Mouse (Mus musculus): ENCODE data around the gene Cnp. TPM values are rescaled to one million over a fixed set of nuclear protein-coding genes. Genes with fewer than 3 reads are reported as not detected.
A peak's percentile ranks its signal among the peaks of the same experiment; 100 is the strongest.

Gene Cnp
- polyA plus RNA-seq, 1 experiment from 2014 or later = 25.1 TPM

DNA sequence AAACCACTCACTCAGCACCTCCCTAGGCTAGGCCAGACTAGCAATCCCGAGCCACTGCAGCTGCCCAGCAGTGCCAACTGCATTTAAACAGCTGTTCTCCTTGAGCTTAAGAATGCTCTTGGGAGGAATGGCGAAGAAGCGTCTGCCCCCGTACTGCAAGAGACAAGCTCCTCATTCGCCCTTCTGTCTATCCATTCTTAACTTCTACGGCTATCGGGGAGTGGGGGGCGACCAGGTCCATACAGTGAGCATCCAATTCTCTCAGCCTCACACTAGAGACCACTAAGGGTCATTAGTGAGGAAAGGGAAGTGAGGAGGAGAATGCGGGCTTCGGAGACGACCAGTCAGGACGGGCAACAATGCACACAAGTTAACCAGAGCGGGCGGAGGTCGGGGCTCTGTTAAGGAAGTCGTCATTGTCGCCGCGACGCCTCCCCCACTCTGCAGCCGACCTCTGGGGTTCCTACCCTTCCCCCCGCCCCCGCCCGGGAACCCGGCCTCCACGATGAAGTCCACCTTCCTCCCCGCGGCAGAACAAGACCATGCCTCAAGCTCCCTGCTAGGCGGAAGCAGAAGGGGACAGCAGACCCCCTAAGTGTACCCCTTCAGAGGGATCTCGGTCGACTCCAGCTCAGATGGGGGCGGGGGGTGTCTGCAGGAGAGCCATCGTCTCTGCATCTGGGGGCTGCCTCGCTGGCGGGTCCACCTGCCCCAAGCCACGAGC is 44.2 kb downstream of the Cnp start, which contains the start of gene Nkiras2:
Nkiras2 (plus strand) TSS at position 484 of the 724 bp plus-strand sequence.
- WGBS = under 1% methylated on average over 36 of the region's 36 CpGs

GRCm38 (mm10) chr11:100619485-100619975 is 44.8 kb downstream of the Cnp start:
- WGBS = under 1% methylated on average over 40 of the region's 40 CpGs
- H3K36me3 ChIP-seq (replicated peaks) = peaks cover 18% of the 10 kb centered on the region

More for the DNA sequence above, 44.2 kb downstream of the Cnp start, which contains the start of gene Nkiras2:
- Histone ChIP-seq H3K9me3 (no peaks in the 10 kb centered on the region), H3K4me3 (peak within 1 kb of the TSS; percentile 96), H3K36me3 (replicated peaks) (peaks cover 12% of the 10 kb centered on the region), H3K27me3 (replicated peaks; ENCODE audit: low read depth, poor library complexity, severe bottlenecking) (no peaks in the 10 kb centered on the region), H3K4me1 (peaks cover 33% of the 10 kb centered on the region), H3K27ac (replicated peaks) (peak within 1 kb of the TSS; percentile 98)
- peak; percentile 85 for DNase-seq (ENCODE audit: low spot score)

DNA sequence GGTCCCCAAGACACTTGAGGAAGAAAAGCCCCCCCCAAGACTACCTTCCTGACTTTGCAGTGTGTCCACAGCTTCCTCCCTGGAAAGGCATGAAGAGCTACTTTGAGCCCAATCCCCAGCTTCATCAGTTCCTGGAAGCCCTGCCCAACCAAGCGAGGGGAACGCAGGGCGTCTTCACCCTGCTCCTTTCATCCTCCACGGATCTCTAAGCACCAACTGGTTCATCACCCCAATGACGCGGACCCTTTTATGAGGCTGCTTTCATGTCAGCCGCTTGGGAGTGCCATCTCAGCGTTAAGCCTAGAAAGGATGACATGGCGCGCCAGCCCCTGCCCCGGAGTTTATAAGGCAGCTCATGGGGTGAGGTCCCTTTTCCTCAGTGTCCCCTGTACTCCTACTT is 45.3 kb downstream of the Cnp start, which contains the start of gene Dnajc7:
Dnajc7 (minus strand) TSS at position 187 of the 400 bp plus-strand sequence.
- peak within 1 kb of the TSS; percentile 96 for H3K4me3 ChIP-seq
- WGBS = 5% methylated on average over 11 of the region's 11 CpGs
- H3K9me3 ChIP-seq = no peaks in the 10 kb centered on the region
- peaks cover 23% of the 10 kb centered on the region for H3K36me3 ChIP-seq (replicated peaks)
- H3K4me1 ChIP-seq = peaks cover 37% of the 10 kb centered on the region
- no peak for DNase-seq (ENCODE audit: low spot score)
- H3K27ac ChIP-seq (replicated peaks) = peak within 1 kb of the TSS; percentile 98
- no peaks in the 10 kb centered on the region for H3K27me3 ChIP-seq (replicated peaks; ENCODE audit: low read depth, poor library complexity, severe bottlenecking)

More at GRCm38 (mm10) chr11:100619485-100619975, 44.8 kb downstream of the Cnp start:
- Histone ChIP-seq H3K27ac (replicated peaks) (peak overlapping the region; percentile 98), H3K4me3 (peak overlapping the region; percentile 96), H3K4me1 (peaks cover 37% of the 10 kb centered on the region), H3K9me3 (no peaks in the 10 kb centered on the region), H3K27me3 (replicated peaks; ENCODE audit: low read depth, poor library complexity, severe bottlenecking) (no peaks in the 10 kb centered on the region)
- peak; percentile 99 for DNase-seq (ENCODE audit: low spot score)

- peak overlapping the region; percentile 87 for H3K27ac ChIP-seq (replicated peaks)
Observed at GRCm38 (mm10) chr11:100622714-100623113, 48.0 kb downstream of the Cnp start.

GRCm38 (mm10) chr11:100623867-100624266 is 49.2 kb downstream of the Cnp start:
- Histone ChIP-seq H3K36me3 (replicated peaks) (peaks cover 38% of the 10 kb centered on the region), H3K27ac (replicated peaks) (no peak overlapping the region), H3K9me3 (no peaks in the 10 kb centered on the region), H3K4me3 (peak overlapping the region; percentile 89), H3K27me3 (replicated peaks; ENCODE audit: low read depth, poor library complexity, severe bottlenecking) (no peaks in the 10 kb centered on the region), H3K4me1 (peaks cover 40% of the 10 kb centered on the region)
- no peak for DNase-seq (ENCODE audit: low spot score)
- WGBS = 74% methylated on average over 5 of the region's 5 CpGs

More at GRCm38 (mm10) chr11:100622714-100623113, 48.0 kb downstream of the Cnp start:
- Histone ChIP-seq H3K4me1 (peaks cover 44% of the 10 kb centered on the region), H3K27me3 (replicated peaks; ENCODE audit: low read depth, poor library complexity, severe bottlenecking) (no peaks in the 10 kb centered on the region), H3K36me3 (replicated peaks) (peaks cover 38% of the 10 kb centered on the region), H3K9me3 (no peaks in the 10 kb centered on the region), H3K4me3 (peak overlapping the region; percentile 89)
- peak; percentile 96 for DNase-seq (ENCODE audit: low spot score)
- under 1% methylated on average over 24 of the region's 24 CpGs for WGBS

DNA sequence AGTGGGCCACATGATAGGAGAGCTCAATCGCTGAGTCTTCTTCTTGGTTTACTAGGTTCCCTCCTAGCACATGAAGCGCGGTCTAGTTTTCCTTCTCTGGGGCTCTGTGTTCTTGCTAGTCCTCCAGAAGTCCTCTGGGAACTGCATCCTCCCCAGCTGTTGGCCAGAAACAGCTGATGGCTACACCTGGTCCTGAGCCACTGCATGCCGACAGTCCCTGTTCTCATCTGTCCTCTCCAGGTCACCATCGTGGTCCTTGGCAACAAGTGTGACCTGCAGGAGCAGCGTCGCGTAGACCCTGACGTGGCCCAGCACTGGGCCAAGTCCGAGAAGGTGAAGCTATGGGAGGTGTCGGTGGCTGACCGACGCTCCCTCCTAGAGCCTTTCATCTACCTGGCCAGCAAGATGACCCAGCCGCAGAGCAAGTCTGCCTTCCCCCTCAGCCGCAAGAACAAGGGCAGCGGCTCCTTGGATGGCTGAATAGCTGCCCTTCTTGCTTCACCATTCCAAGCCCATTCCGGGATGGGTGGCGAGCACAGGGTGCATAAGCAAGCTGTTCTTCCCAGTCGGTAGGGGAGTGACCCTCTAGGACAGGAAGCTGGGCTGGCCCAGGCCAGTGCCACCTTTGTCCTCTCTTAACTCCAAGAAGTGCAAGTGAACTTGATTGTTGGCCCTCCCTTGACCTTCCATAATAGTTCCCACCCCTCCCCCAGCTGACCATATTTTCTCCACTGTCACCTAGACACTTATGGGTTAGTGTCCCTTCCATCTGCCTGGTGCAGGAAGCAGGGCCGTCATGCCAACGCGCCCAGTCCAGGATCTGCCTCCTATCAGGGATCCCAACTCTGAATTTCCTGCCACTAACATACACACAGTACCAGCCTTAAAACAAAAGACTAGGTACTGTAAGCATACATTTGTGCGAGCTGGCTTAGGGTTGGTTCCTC is 51.3 kb downstream of the Cnp start:
- 93% methylated on average over 23 of the region's 23 CpGs for WGBS
- Histone ChIP-seq H3K27ac (replicated peaks) (no peak overlapping the region), H3K4me3 (no peak overlapping the region), H3K27me3 (replicated peaks; ENCODE audit: low read depth, poor library complexity, severe bottlenecking) (0 out of 2 replicates have a peak, but pooled peaks cover 4% of the 10 kb centered on the region), H3K4me1 (peaks cover 36% of the 10 kb centered on the region), H3K9me3 (no peaks in the 10 kb centered on the region), H3K36me3 (replicated peaks) (peaks cover 38% of the 10 kb centered on the region)
- no peak for DNase-seq (ENCODE audit: low spot score)

DNA sequence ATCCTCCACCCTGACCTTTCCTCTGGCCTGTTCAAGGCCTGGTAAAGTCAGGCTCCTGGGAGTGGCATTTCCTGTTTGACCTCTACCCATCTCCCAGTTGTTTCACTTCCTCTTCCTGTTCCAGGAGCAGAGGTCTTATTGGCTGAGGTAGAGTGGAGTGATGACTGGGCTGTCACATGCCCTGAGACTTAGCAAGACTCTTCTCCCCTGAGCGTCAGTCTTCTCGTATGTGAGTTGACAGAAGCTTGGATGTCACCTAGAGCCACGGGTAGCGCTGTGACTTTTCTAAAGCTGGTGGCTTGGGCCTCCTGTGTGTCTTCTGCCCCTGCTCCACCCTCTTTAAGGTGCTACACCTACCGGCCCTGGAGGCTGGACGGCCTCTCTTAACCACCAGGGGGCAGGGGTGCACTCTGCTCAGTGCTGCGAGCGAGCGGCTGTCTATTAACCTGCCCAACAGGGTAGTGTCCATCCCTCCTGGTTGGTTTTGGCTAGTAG is 52.0 kb downstream of the Cnp start:
- H3K9me3 ChIP-seq = no peaks in the 10 kb centered on the region
- H3K27me3 ChIP-seq (replicated peaks; ENCODE audit: low read depth, poor library complexity, severe bottlenecking) = 0 out of 2 replicates have a peak, but pooled peaks cover 4% of the 10 kb centered on the region
- 30% methylated on average over 9 of the region's 9 CpGs for WGBS
- H3K27ac ChIP-seq (replicated peaks) = no peak overlapping the region
- peaks cover 36% of the 10 kb centered on the region for H3K4me1 ChIP-seq
- peaks cover 38% of the 10 kb centered on the region for H3K36me3 ChIP-seq (replicated peaks)
- DNase-seq (ENCODE audit: low spot score) = peak; percentile 74
- H3K4me3 ChIP-seq = no peak overlapping the region

- H3K4me1 ChIP-seq = peaks cover 33% of the 10 kb centered on the region
- no peak for DNase-seq (ENCODE audit: low spot score)
- H3K27ac ChIP-seq (replicated peaks) = no peak overlapping the region
- no peak overlapping the region for H3K4me3 ChIP-seq
- 0 out of 2 replicates have a peak, but pooled peaks cover 4% of the 10 kb centered on the region for H3K27me3 ChIP-seq (replicated peaks; ENCODE audit: low read depth, poor library complexity, severe bottlenecking)
- H3K9me3 ChIP-seq = no peaks in the 10 kb centered on the region
- 91% methylated on average over 5 of the region's 5 CpGs for WGBS
- peaks cover 38% of the 10 kb centered on the region for H3K36me3 ChIP-seq (replicated peaks)
Observed at GRCm38 (mm10) chr11:100628056-100628455, 53.4 kb downstream of the Cnp start.

GRCm38 (mm10) chr11:100628862-100629352 is 54.2 kb downstream of the Cnp start:
- Histone ChIP-seq H3K4me3 (no peak overlapping the region), H3K9me3 (no peaks in the 10 kb centered on the region), H3K27me3 (replicated peaks; ENCODE audit: low read depth, poor library complexity, severe bottlenecking) (0 out of 2 replicates have a peak, but pooled peaks cover 8% of the 10 kb centered on the region), H3K36me3 (replicated peaks) (peaks cover 38% of the 10 kb centered on the region), H3K4me1 (peaks cover 26% of the 10 kb centered on the region), H3K27ac (replicated peaks) (no peak overlapping the region)
- no peak for DNase-seq (ENCODE audit: low spot score)
- WGBS = 59% methylated on average over 13 of the region's 13 CpGs

DNA sequence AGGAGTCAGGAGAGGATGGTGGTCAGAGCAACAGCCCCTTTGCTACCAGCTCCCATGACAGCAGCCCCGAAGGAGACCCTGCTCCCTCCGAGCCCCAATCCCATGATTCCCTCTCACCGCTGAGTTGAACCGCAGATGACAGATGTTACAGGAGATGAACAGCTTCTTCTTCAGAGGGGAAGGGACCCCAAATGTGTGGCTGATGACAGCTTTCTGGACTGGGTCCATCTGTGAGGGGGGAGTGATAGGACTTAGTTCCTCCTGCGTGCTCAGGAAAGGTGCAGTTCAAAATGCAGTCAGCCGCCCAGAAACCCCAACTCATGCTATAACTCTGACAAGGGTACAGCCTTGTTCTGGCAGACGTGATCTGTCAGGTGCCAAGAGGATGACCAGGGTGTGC is 59.8 kb downstream of the Cnp start:
- H3K4me3 ChIP-seq = no peak overlapping the region

GRCm38 (mm10) chr11:100640159-100640906 is 65.6 kb downstream of the Cnp start:
- DNase-seq (ENCODE audit: low spot score) = peak; percentile 82
- Histone ChIP-seq H3K36me3 (replicated peaks) (no peaks in the 10 kb centered on the region), H3K9me3 (no peaks in the 10 kb centered on the region), H3K27ac (replicated peaks) (no peak overlapping the region; the same call in 1 of the 2 replicates), H3K4me3 (peak overlapping the region; percentile 54), H3K27me3 (replicated peaks; ENCODE audit: low read depth, poor library complexity, severe bottlenecking) (peaks cover 73% of the 10 kb centered on the region), H3K4me1 (peaks cover 11% of the 10 kb centered on the region)
- 8% methylated on average over 52 of the region's 52 CpGs for WGBS

More for the DNA sequence above, 59.8 kb downstream of the Cnp start:
- 76% methylated on average over 7 of the region's 7 CpGs for WGBS
- H3K27me3 ChIP-seq (replicated peaks; ENCODE audit: low read depth, poor library complexity, severe bottlenecking) = peaks cover 38% of the 10 kb centered on the region
- no peak for DNase-seq (ENCODE audit: low spot score)
- no peaks in the 10 kb centered on the region for H3K9me3 ChIP-seq
- no peaks in the 10 kb centered on the region for H3K36me3 ChIP-seq (replicated peaks)
- no peaks in the 10 kb centered on the region for H3K4me1 ChIP-seq
- H3K27ac ChIP-seq (replicated peaks) = no peak overlapping the region

Measured in embryonic facial prominence, embryonic 10.5 days (tissue).